In the genomic region with DNA sequence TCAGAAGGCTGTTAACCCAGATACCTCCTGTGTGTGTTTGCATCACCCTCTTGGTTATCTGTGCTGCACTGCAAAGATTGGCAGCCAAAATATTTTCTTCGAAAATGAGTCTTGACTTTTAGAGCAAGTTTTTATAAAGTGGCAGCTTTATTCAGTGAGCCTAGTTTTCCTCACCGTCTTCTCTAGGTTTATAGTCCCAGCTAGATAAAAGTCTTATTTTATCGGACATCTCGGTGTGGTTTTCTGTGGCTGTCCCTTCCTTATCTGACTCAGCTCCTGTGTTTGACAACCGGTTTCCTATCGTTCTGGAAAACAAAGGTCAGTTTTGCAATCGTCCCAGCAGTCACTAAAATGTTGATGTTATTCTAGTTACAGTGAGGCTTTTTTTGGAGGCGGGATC, we compare ENCODE assay signal across 9 mouse cellular contexts. TPM values are rescaled to one million over a fixed set of nuclear protein-coding genes. Genes with fewer than 3 reads are reported as not detected.
DNase-seq lines count a peak whose midpoint lies in the region; ATAC-seq and TF ChIP-seq lines count a peak whose summit lies in the region.
"Had no signal": no experiment of that assay in that cellular context is flagged by ENCODE, and none has a peak within 500 bp of the region (broad histone marks: within the 10 kb centered on the region; RNA-seq: fewer than 3 reads in every experiment).

No protein-coding gene starts in this region.

- peaks cover 29% of the 10 kb centered on the region for H3K4me1 ChIP-seq in hindbrain, embryonic 10.5 days (replicated peaks)
- peaks cover 37% of the 10 kb centered on the region for H3K4me1 ChIP-seq in liver, embryonic 16.5 days (ENCODE audit: control insufficient read depth, low read depth, low read length)

- no peaks in the 10 kb centered on the region for H3K27me3 ChIP-seq in C2C12 (ENCODE audit: control insufficient read depth, insufficient read depth, insufficient read length)
- no peaks in the 10 kb centered on the region for H3K27me3 ChIP-seq in hindbrain, embryonic 10.5 days (ENCODE audit: insufficient read depth, poor library complexity, severe bottlenecking)
- H3K27me3 ChIP-seq in liver, embryonic 16.5 days (ENCODE audit: control insufficient read depth, insufficient read depth, low read depth, low read length), result no peaks in the 10 kb centered on the region

- peak; percentile 93 for DNase-seq in 416B (ENCODE audit: low read depth)
- DNase-seq in hindbrain, embryonic 10.5 days (ENCODE audit: low spot score), result no peak
- DNase-seq in urinary bladder, postnatal 4 days (ENCODE audit: low spot score in 2 of 2), result no peak
- DNase-seq in left cerebral cortex, postnatal 4 days, result no peak
- DNase-seq in layer of hippocampus, adult 2 months (ENCODE audit: low spot score in 2 of 2), result no peak
- DNase-seq: right cerebral cortex, postnatal 4 days had no signal

- H3K4me2 ChIP-seq in liver, embryonic 16.5 days (ENCODE audit: low read depth, low read length), result peak overlapping the region; percentile 69

- WGBS in hindbrain, embryonic 10.5 days, result 76% methylated on average over 8 of the region's 8 CpGs
- 4% methylated on average over 8 of the region's 8 CpGs for WGBS in liver, embryonic 16.5 days (ENCODE audit: insufficient replicate concordance)

- H3K4me3 ChIP-seq in C2C12 (ENCODE audit: insufficient read depth, poor library complexity, severe bottlenecking), result peak overlapping the region; percentile 76
- H3K4me3 ChIP-seq in hindbrain, embryonic 10.5 days, result peak overlapping the region; percentile 87
- H3K4me3 ChIP-seq in liver, embryonic 16.5 days (ENCODE audit: low read depth, low read length), result peak overlapping the region; percentile 91
- H3K4me3 ChIP-seq in layer of hippocampus, adult 2 months, result no peak overlapping the region

- H3ac ChIP-seq in C2C12 (ENCODE audit: control insufficient read depth, insufficient read length, low read depth), result peak overlapping the region; percentile 40

- intact Hi-C loops in left cerebral cortex, postnatal 4 days (cut with DNase I), result no loop called here

- no peaks in the 10 kb centered on the region for H3K36me3 ChIP-seq in C2C12 (ENCODE audit: control insufficient read depth, insufficient read depth)
- H3K36me3 ChIP-seq in hindbrain, embryonic 10.5 days, result peaks cover 28% of the 10 kb centered on the region
- no peaks in the 10 kb centered on the region for H3K36me3 ChIP-seq in liver, embryonic 16.5 days (ENCODE audit: control insufficient read depth, insufficient read depth)

- peaks cover 84% of the 10 kb centered on the region for H3K79me2 ChIP-seq in C2C12 (ENCODE audit: control insufficient read depth, insufficient read depth)

- peak overlapping the region; percentile 0; the same call in 1 of the 2 replicates for H3K9ac ChIP-seq in liver, embryonic 16.5 days (ENCODE audit: low read depth, low read length)

- H3K9me3 ChIP-seq in hindbrain, embryonic 10.5 days, result peaks cover 9% of the 10 kb centered on the region
- H3K9me3 ChIP-seq in liver, embryonic 16.5 days (replicated peaks; ENCODE audit: control insufficient read depth, low read length), result no peaks in the 10 kb centered on the region

- no peak overlapping the region for H3K27ac ChIP-seq in hindbrain, embryonic 10.5 days
- peak overlapping the region; percentile 91 for H3K27ac ChIP-seq in liver, embryonic 16.5 days (ENCODE audit: low read length)
- no peak overlapping the region for H3K27ac ChIP-seq in layer of hippocampus, adult 2 months

- H3K79me3 ChIP-seq in C2C12 (ENCODE audit: low read depth), result peaks cover 66% of the 10 kb centered on the region

- ATAC-seq in liver, embryonic 16.5 days (ENCODE audit: low read depth), result no peak

- no peak for TF ChIP-seq CTCF in C2C12 (IDR thresholded peaks at IDR 0.05; ENCODE audit: control insufficient read depth, insufficient read depth, insufficient read length)
- TF ChIP-seq CTCF in layer of hippocampus, adult 2 months (conservative IDR thresholded peaks at IDR 0.05), result no peak

TF ChIP-seq in C2C12, 6 proteins besides CTCF, POLR2A, EP300 and RAD21:
- no peak for TF ChIP-seq FOSL1 (IDR thresholded peaks at IDR 0.05; ENCODE audit: insufficient read depth, low read length, poor library complexity, severe bottlenecking)
- peak; percentile 66 for TF ChIP-seq CEBPB (IDR thresholded peaks at IDR 0.05; ENCODE audit: low read depth)

RNA-seq across cellular contexts. Expression of a gene that starts 1.6 kb away (rescaled TPM):
- polyA plus RNA-seq in C2C12 (2012; fragmentation: generic; extraction: Trizol), result 15.0 TPM
- 17.3 and 17.9 TPM in 2 replicates for polyA plus RNA-seq in hindbrain, embryonic 10.5 days (2016; fragmentation: Nextera tagmentation; extraction: Ambion mirVana)
- 11.7 and 12.5 TPM in 2 replicates for polyA plus RNA-seq in liver, embryonic 16.5 days (2015; fragmentation: Nextera tagmentation; extraction: Ambion mirVana)
- total RNA-seq in left cerebral cortex, postnatal 4 days (2021), result 10 to 100 TPM; 67.2 to 78.6 TPM
- 10 to 100 TPM; 34.9 to 35.3 TPM for total RNA-seq in layer of hippocampus, adult 2 months (2021)

RNA-seq across cellular contexts. Expression of a gene that starts 28.5 kb away (rescaled TPM):
- not detected for polyA plus RNA-seq in C2C12 (2012; fragmentation: generic; extraction: Trizol)
- polyA plus RNA-seq in hindbrain, embryonic 10.5 days (2016; fragmentation: Nextera tagmentation; extraction: Ambion mirVana), result not detected in 2 replicates
- polyA plus RNA-seq in liver, embryonic 16.5 days (2015; fragmentation: Nextera tagmentation; extraction: Ambion mirVana), result 0.02 TPM in 1 of 2 replicates, not detected in the other
- total RNA-seq in left cerebral cortex, postnatal 4 days (2021), result not detected
- not detected for total RNA-seq in layer of hippocampus, adult 2 months (2021)
- total RNA-seq: left cerebral cortex, adult 8-10 months had no signal

RNA-seq across cellular contexts. Expression of a gene that starts 47.2 kb away (rescaled TPM):
- 0.01 TPM for polyA plus RNA-seq in C2C12 (2012; fragmentation: generic; extraction: Trizol)
- 0.85 and 2.0 TPM in 2 replicates for polyA plus RNA-seq in hindbrain, embryonic 10.5 days (2016; fragmentation: Nextera tagmentation; extraction: Ambion mirVana)
- polyA plus RNA-seq in liver, embryonic 16.5 days (2015; fragmentation: Nextera tagmentation; extraction: Ambion mirVana), result 1.8 and 2.0 TPM in 2 replicates
- 10 to 100 TPM; 12.6 to 14.6 TPM for total RNA-seq in left cerebral cortex, postnatal 4 days (2021)
- total RNA-seq in layer of hippocampus, adult 2 months (2021), result 1 to 10 TPM; 7.6 to 8.6 TPM
